Mouse (Mus musculus) G1E (cell line): ENCODE results near the gene Lrmda. TPM values are rescaled to one million over a fixed set of nuclear protein-coding genes. Genes with fewer than 3 reads are reported as not detected.

Source experiments
- ATAC-seq: 2 replicates; pipeline ENCODE4 v1.8.0; 2016; ENCODE audit warnings: mild to moderate bottlenecking; ENCODE audit not compliant: insufficient number of reproducible peaks, poor library complexity, low FRiP score, severe bottlenecking; ENCODE audit errors: extremely low read depth
- DNase-seq: peaks from one replicate; pipeline ENCODE4 v3.0.0; 2012; ENCODE audit warnings: low spot score
- H3K27me3 ChIP-seq: 2 replicates; pipeline ENCODE4 v1.6.1; 2012; ENCODE audit warnings: mild to moderate bottlenecking, low read length, inconsistent platforms; ENCODE audit not compliant: insufficient read depth
- H3K36me3 ChIP-seq: replicated peaks from 2 replicates; pipeline ENCODE3; 2012; ENCODE audit warnings: mild to moderate bottlenecking, inconsistent platforms
- H3K4me1 ChIP-seq: 2 replicates; pipeline ENCODE4 v1.6.1; 2012; ENCODE audit warnings: low read depth, low read length, inconsistent platforms, mixed read lengths; ENCODE audit not compliant: insufficient read depth
- H3K4me3 ChIP-seq: 2 replicates; pipeline ENCODE4 v1.5.1; 2012; ENCODE audit warnings: low read depth, mild to moderate bottlenecking, inconsistent platforms, low read length, moderate library complexity, mixed read lengths
- H3K9me3 ChIP-seq: replicated peaks from 2 replicates; pipeline ENCODE4 v1.6.1; 2012; ENCODE audit warnings: inconsistent platforms
- CTCF ChIP-seq: IDR thresholded peaks from 2 replicates; pipeline ENCODE4 v1.5.1; 2012; ENCODE audit warnings: low read depth, low read length, inconsistent platforms, mixed read lengths
- GATA1 ChIP-seq: IDR thresholded peaks from 2 replicates; pipeline ENCODE4 v1.6.1; 2012; ENCODE audit warnings: borderline replicate concordance, low read length, inconsistent platforms, mixed read lengths
- GATA2 ChIP-seq: IDR thresholded peaks from 2 replicates; pipeline ENCODE4 v1.6.1; 2012; ENCODE audit warnings: low read depth, low read length, inconsistent platforms, borderline replicate concordance
- POLR2AphosphoS5 ChIP-seq: IDR thresholded peaks from 2 replicates; pipeline ENCODE4 v1.6.1; 2012; ENCODE audit warnings: low read depth, low read length, inconsistent platforms; ENCODE audit not compliant: insufficient replicate concordance
- TAL1 ChIP-seq: conservative IDR thresholded peaks from 2 replicates; pipeline ENCODE4 v1.6.1; 2012; ENCODE audit warnings: low read depth, low read length, inconsistent platforms, mixed read lengths
- polyA plus RNA-seq: library from polyadenylated mRNA; stranded (reverse); fragments of >175 nt; gene quantifications from 2 replicates; pipeline ENCODE4 v1.2.3, GENCODE M21; 2012
- total RNA-seq, 2 experiments: library from RNA; stranded (forward) in 1 of 2; stranded (reverse) in 1 of 2; fragments of 200-1000 nt in 1 of 2; fragments of >200 nt in 1 of 2; fragmentation: Nextera tagmentation in 1 of 2; gene quantifications; 2 replicates each; pipeline ENCODE4 v1.2.3; 2014 to 2017

Lrmda gene
- total and polyA plus RNA-seq, 3 experiments, result not detected

- H3K36me3 ChIP-seq, result no peaks in the 10 kb centered on the region
- no peak overlapping the region for H3K4me3 ChIP-seq
- H3K4me1 ChIP-seq, result no peaks in the 10 kb centered on the region
- DNase-seq, result no peak
- no peaks in the 10 kb centered on the region for H3K27me3 ChIP-seq
- H3K9me3 ChIP-seq, result peaks cover 13% of the 10 kb centered on the region
- no peak for TF ChIP-seq CTCF
- no peak for TF ChIP-seq GATA2
- no peak for TF ChIP-seq GATA1
- no peak for TF ChIP-seq TAL1
- no peak for TF ChIP-seq POLR2AphosphoS5
- no peak for ATAC-seq
Measured at GRCm38 (mm10) chr14:22808595-22809166, 789.2 kb downstream of the Lrmda start.

- H3K4me3 ChIP-seq, result no peak overlapping the region
- ATAC-seq (no peak), DNase-seq (no peak)
- H3K9me3 ChIP-seq, result peaks cover 13% of the 10 kb centered on the region
- TF ChIP-seq POLR2AphosphoS5, result no peak
- TF ChIP-seq GATA1, result no peak
- no peak for TF ChIP-seq TAL1
- TF ChIP-seq CTCF, result no peak
- no peak for TF ChIP-seq GATA2
- H3K27me3 ChIP-seq, result no peaks in the 10 kb centered on the region
- no peaks in the 10 kb centered on the region for H3K36me3 ChIP-seq
- no peaks in the 10 kb centered on the region for H3K4me1 ChIP-seq
Measured at GRCm38 (mm10) chr14:22809229-22809628, 789.7 kb downstream of the Lrmda start.

- ATAC-seq (no peak), DNase-seq (no peak)
- Histone ChIP-seq H3K4me1 (no peaks in the 10 kb centered on the region), H3K4me3 (no peak overlapping the region), H3K36me3 (no peaks in the 10 kb centered on the region), H3K27me3 (no peaks in the 10 kb centered on the region), H3K9me3 (peaks cover 13% of the 10 kb centered on the region)
- TF ChIP-seq GATA2 (no peak), TAL1 (no peak), CTCF (no peak), POLR2AphosphoS5 (no peak), GATA1 (no peak)
Measured at GRCm38 (mm10) chr14:22810531-22810930, 791.0 kb downstream of the Lrmda start.

DNA sequence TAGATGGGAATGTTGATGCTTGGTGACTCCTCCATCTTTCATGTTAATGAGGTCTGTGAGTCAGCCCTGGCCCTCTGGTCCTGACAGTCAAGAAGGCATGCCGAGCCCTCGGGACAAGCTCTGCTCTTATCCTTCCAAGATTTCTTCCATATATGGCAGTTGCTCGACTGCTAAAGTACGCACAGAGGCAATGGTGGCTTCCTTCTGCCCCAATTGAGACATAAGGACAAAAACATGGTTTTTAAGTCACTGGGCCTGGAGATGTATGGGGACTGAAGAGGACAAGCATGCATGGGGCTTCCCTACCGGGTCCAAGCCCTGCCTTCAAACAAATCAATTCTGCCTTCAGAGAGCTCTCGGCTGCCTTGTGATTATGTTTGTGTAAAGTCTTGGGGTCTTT is 793.3 kb downstream of the Lrmda start:
- peaks cover 11% of the 10 kb centered on the region for H3K9me3 ChIP-seq
- no peak for TF ChIP-seq CTCF
- no peak for TF ChIP-seq TAL1
- no peak for TF ChIP-seq GATA1
- no peak for TF ChIP-seq GATA2
- no peak for TF ChIP-seq POLR2AphosphoS5
- no peak for ATAC-seq
- H3K36me3 ChIP-seq, result no peaks in the 10 kb centered on the region
- no peak overlapping the region for H3K4me3 ChIP-seq
- H3K27me3 ChIP-seq, result no peaks in the 10 kb centered on the region
- H3K4me1 ChIP-seq, result no peaks in the 10 kb centered on the region
- DNase-seq, result no peak

DNA sequence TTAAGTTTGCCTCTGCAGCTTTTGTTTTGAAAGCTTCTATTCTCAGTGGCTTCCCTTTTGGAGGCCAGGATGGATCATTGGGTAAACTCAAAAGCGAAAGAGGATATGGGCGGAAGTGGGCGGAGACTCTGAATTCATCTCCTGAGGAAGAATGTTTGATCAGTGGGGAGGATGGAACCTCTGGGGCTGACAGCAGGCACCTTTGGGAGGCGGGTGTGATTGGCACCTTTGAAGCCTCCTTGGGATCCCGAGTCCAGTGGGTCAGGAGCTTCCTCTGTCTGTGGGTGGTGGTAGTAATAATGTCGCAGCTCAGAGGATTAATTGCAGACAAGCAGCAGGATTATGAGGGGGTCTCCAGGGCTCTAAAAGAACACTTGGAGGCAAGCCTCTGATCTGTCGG is 793.9 kb downstream of the Lrmda start:
- no peaks in the 10 kb centered on the region for H3K36me3 ChIP-seq
- peaks cover 8% of the 10 kb centered on the region for H3K9me3 ChIP-seq
- no peak for ATAC-seq
- H3K4me1 ChIP-seq, result no peaks in the 10 kb centered on the region
- H3K27me3 ChIP-seq, result no peaks in the 10 kb centered on the region
- TF ChIP-seq TAL1, result no peak
- no peak for TF ChIP-seq CTCF
- no peak for TF ChIP-seq GATA2
- TF ChIP-seq GATA1, result no peak
- no peak for TF ChIP-seq POLR2AphosphoS5
- DNase-seq, result no peak
- H3K4me3 ChIP-seq, result no peak overlapping the region

- no peaks in the 10 kb centered on the region for H3K4me1 ChIP-seq
- no peaks in the 10 kb centered on the region for H3K36me3 ChIP-seq
- no peak for ATAC-seq
- no peak for TF ChIP-seq TAL1
- no peak for TF ChIP-seq GATA2
- no peak for TF ChIP-seq GATA1
- TF ChIP-seq CTCF, result no peak
- no peak for TF ChIP-seq POLR2AphosphoS5
- H3K4me3 ChIP-seq, result no peak overlapping the region
- no peaks in the 10 kb centered on the region for H3K27me3 ChIP-seq
- DNase-seq, result no peak
- H3K9me3 ChIP-seq, result peaks cover 3% of the 10 kb centered on the region
Measured at GRCm38 (mm10) chr14:22814811-22815345, 795.4 kb downstream of the Lrmda start.
